Mouse (Mus musculus) kidney, adult 9 months (tissue): ENCODE results near the gene Gm20388.

ENCODE experiments used
- DNase-seq: peaks from one replicate; pipeline ENCODE4 v3.0.0; 2022

The Gm20388 gene

GRCm38 (mm10) chr8:120046258-120047020, 135.8 kb downstream of the Gm20388 start:
- peak; percentile 98 for DNase-seq

- DNase-seq, result no peak
Observed at GRCm38 (mm10) chr8:120049949-120050348, 139.3 kb downstream of the Gm20388 start.

- no peak for DNase-seq
Observed at GRCm38 (mm10) chr8:120050376-120050775, 139.7 kb downstream of the Gm20388 start.

GRCm38 (mm10) chr8:120051006-120051405, 140.4 kb downstream of the Gm20388 start:
- DNase-seq, result no peak

- no peak for DNase-seq
Observed at GRCm38 (mm10) chr8:120051908-120052307, 141.3 kb downstream of the Gm20388 start.

GRCm38 (mm10) chr8:120052318-120052717, 141.7 kb downstream of the Gm20388 start:
- no peak for DNase-seq

GRCm38 (mm10) chr8:120054833-120055232, 144.2 kb downstream of the Gm20388 start:
- no peak for DNase-seq

- DNase-seq, result peak; percentile 76
Observed at GRCm38 (mm10) chr8:120057078-120057477, 146.4 kb downstream of the Gm20388 start.

GRCm38 (mm10) chr8:120062742-120063141, 152.1 kb downstream of the Gm20388 start:
- DNase-seq, result no peak

- no peak for DNase-seq
Observed at GRCm38 (mm10) chr8:120063326-120063725, 152.7 kb downstream of the Gm20388 start.

GRCm38 (mm10) chr8:120065611-120066010, 155.0 kb downstream of the Gm20388 start:
- DNase-seq, result no peak

GRCm38 (mm10) chr8:120066226-120066625, 155.6 kb downstream of the Gm20388 start:
- DNase-seq, result no peak

- peak; percentile 84 for DNase-seq
Observed at GRCm38 (mm10) chr8:120067936-120068668, 157.5 kb downstream of the Gm20388 start.

- DNase-seq, result peak; percentile 90
Observed at GRCm38 (mm10) chr8:120071684-120072083, 161.0 kb downstream of the Gm20388 start.

GRCm38 (mm10) chr8:120072259-120072658, 161.6 kb downstream of the Gm20388 start:
- no peak for DNase-seq

- DNase-seq, result peak; percentile 49
Observed at GRCm38 (mm10) chr8:120072827-120073226, 162.2 kb downstream of the Gm20388 start.

- peak; percentile 75 for DNase-seq
Observed at GRCm38 (mm10) chr8:120074516-120074915, 163.9 kb downstream of the Gm20388 start.

GRCm38 (mm10) chr8:120075347-120075746, 164.7 kb downstream of the Gm20388 start:
- DNase-seq, result no peak

- peak; percentile 68 for DNase-seq
Observed at GRCm38 (mm10) chr8:120078080-120078479, 167.4 kb downstream of the Gm20388 start.

- no peak for DNase-seq
Observed at GRCm38 (mm10) chr8:120079361-120079760, 168.7 kb downstream of the Gm20388 start.

- no peak for DNase-seq
Observed at GRCm38 (mm10) chr8:120083261-120083660, 172.6 kb downstream of the Gm20388 start.

GRCm38 (mm10) chr8:120084783-120085182, 174.1 kb downstream of the Gm20388 start:
- no peak for DNase-seq

- no peak for DNase-seq
Observed at GRCm38 (mm10) chr8:120089511-120089910, 178.9 kb downstream of the Gm20388 start.

- no peak for DNase-seq
Observed at GRCm38 (mm10) chr8:120091032-120091431, 180.4 kb downstream of the Gm20388 start.
